Mouse (Mus musculus): ENCODE results near the gene Prune2. TPM values are rescaled to one million over a fixed set of nuclear protein-coding genes. Genes with fewer than 3 reads are reported as not detected.

Prune2 gene
- polyA plus RNA-seq, 1 experiment from 2014 or later: 0.73 TPM

DNA sequence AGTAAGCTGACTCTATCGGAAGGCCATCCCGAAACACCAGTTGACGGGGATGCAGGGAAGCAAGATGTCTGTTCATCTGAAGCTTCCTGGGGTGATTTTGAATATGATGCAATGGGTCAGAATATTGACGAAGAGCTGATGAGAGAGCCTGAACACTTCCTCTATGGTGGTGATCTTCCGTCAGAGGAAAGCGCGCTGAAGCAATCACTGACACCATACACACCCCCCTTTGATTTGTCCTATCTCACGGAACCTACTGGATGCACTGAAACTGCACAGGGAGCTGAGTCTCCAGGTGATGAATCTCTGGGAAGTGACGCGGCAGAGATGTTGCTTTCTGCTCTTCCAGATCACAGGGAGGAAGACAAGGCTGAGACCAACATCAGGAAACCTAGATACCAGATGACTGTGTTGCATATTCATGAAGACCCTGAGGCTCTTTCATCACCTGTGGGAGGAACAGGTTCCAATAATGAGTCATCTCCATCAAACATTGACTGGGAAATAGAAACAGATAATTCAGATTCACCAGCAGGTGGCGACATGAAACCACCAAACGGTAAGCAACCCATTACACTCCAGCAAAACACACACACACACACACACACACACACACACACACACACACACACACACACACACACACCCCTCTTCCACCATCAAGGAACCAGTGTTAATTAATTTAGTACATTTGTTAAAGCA is 168.3 kb downstream of the Prune2 start:
- ATAC-seq: no peak
- Histone ChIP-seq H3K27me3 (replicated peaks; ENCODE audit: insufficient read depth, low read length) (no peaks in the 10 kb centered on the region), H3K9ac (replicated peaks; ENCODE audit: low read depth) (no peak overlapping the region), H3K4me2 (replicated peaks; ENCODE audit: low read depth, low read length) (no peak overlapping the region), H3K36me3 (ENCODE audit: insufficient read depth, low read length) (no peaks in the 10 kb centered on the region), H3K9me3 (ENCODE audit: low read length) (no peaks in the 10 kb centered on the region), H3K27ac (ENCODE audit: low read length) (no peak overlapping the region), H3K4me1 (ENCODE audit: insufficient read depth, low read depth, low read length) (no peaks in the 10 kb centered on the region), H3K4me3 (ENCODE audit: low read depth, low read length) (no peak overlapping the region)
- DNase-seq (ENCODE audit: low spot score): peak; percentile 68
- TF ChIP-seq CTCF (IDR thresholded peaks at IDR 0.05): peak; percentile 75
- no peak for TF ChIP-seq EP300 (IDR thresholded peaks at IDR 0.05)
- 64% methylated on average over 12 of the region's 12 CpGs for WGBS

DNA sequence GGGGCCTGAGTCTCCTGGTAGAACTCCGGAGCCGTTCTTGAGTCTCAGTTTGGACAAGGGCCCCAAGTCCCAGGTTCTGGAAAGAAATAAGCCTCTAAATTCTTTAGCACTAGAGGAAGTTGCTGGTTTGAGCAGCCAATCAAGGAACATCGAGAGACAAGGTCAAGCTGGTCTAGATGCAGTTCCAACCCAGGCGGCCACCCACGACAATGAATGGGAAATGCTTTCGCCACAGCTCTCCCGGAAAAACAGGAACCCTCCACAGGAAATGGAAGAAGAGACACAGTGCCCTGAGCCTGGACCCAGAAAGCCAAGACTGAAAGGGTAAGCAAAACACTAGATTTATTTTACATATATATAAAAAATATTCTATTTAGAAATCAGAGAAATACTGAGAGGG is 169.5 kb downstream of the Prune2 start:
- no peaks in the 10 kb centered on the region for H3K4me1 ChIP-seq (ENCODE audit: insufficient read depth, low read depth, low read length)
- WGBS: 77% methylated on average over 7 of the region's 7 CpGs
- H3K27ac ChIP-seq (ENCODE audit: low read length): no peak overlapping the region
- ATAC-seq: no peak
- H3K27me3 ChIP-seq (replicated peaks; ENCODE audit: insufficient read depth, low read length): no peaks in the 10 kb centered on the region
- no peak for TF ChIP-seq EP300 (IDR thresholded peaks at IDR 0.05)
- TF ChIP-seq CTCF (IDR thresholded peaks at IDR 0.05): no peak
- no peaks in the 10 kb centered on the region for H3K9me3 ChIP-seq (ENCODE audit: low read length)
- no peaks in the 10 kb centered on the region for H3K36me3 ChIP-seq (ENCODE audit: insufficient read depth, low read length)
- no peak overlapping the region for H3K4me3 ChIP-seq (ENCODE audit: low read depth, low read length)
- H3K4me2 ChIP-seq (replicated peaks; ENCODE audit: low read depth, low read length): no peak overlapping the region
- H3K9ac ChIP-seq (replicated peaks; ENCODE audit: low read depth): no peak overlapping the region
- peak; percentile 7 for DNase-seq (ENCODE audit: low spot score)

DNA sequence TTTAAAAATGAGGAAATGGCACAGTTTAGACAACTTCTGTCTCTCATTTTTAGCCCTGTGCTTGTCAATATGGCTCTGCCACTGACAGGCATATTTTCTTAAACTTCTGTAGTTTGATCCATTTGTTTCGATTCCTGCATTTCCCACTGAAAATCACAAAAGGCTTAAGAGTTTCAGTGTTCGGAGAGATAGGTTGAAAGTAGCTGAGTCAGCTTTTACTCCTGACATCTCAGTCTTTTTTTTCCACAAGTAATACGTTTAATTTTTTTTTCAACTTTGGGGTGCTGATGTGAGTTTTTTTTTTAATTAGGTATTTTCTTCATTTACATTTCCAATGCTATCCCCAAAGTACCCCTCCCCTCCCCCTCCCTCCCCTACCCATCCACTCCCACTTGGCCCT is 174.6 kb downstream of the Prune2 start:
- H3K27ac ChIP-seq (ENCODE audit: low read length): no peak overlapping the region
- no peak overlapping the region for H3K4me2 ChIP-seq (replicated peaks; ENCODE audit: low read depth, low read length)
- TF ChIP-seq EP300 (IDR thresholded peaks at IDR 0.05): no peak
- TF ChIP-seq CTCF (IDR thresholded peaks at IDR 0.05): no peak
- H3K4me3 ChIP-seq (ENCODE audit: low read depth, low read length): no peak overlapping the region
- no peak for DNase-seq (ENCODE audit: low spot score)
- H3K4me1 ChIP-seq (ENCODE audit: insufficient read depth, low read depth, low read length): no peaks in the 10 kb centered on the region
- no peaks in the 10 kb centered on the region for H3K27me3 ChIP-seq (replicated peaks; ENCODE audit: insufficient read depth, low read length)
- H3K9ac ChIP-seq (replicated peaks; ENCODE audit: low read depth): no peak overlapping the region
- H3K36me3 ChIP-seq (ENCODE audit: insufficient read depth, low read length): no peaks in the 10 kb centered on the region
- no peaks in the 10 kb centered on the region for H3K9me3 ChIP-seq (ENCODE audit: low read length)
- ATAC-seq: no peak
- WGBS: 76% methylated on average over 3 of the region's 3 CpGs

DNA sequence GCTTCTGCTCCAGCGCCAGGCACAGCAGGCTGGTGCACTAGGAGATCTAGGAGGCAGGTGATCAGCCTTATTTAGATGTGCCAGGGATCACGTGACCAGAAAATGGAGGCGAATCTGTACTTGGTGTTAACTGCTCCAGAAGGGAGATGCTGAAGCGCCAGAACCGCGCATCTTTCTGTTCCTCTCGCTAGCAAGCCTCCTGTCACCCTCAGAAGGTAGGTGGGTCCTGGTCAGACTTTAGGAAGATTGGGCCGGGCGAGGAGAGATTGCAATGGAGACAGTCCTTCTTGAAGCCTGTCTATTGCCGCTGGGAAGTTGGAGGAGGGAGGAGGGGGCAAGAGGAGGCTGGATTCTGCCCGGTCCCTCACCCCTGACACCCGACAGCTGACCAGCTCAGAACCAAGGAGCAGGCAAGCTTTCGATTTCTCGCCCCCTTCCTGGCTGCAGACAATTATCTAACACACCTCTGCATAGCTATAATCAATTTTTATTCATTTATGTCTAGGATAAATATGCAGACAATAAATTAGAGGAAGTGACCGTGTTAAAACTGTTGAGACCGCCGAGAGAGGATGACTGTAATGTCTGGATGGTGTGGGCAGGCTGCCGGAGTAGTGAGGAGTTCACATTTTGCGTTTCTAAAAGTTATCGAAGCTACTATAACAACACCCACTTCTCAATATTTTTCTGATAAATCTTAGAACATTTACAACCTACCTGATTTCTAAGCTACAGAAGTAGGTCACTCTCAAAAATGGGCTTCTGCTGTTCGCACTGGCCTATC is 181.0 kb downstream of the Prune2 start:
- 9% methylated on average over 21 of the region's 21 CpGs for WGBS
- H3K36me3 ChIP-seq (ENCODE audit: insufficient read depth, low read length): no peaks in the 10 kb centered on the region
- H3K4me3 ChIP-seq (ENCODE audit: low read depth, low read length): peak overlapping the region; percentile 25
- DNase-seq (ENCODE audit: low spot score) (peak; percentile 36), ATAC-seq (no peak)
- no peaks in the 10 kb centered on the region for H3K27me3 ChIP-seq (replicated peaks; ENCODE audit: insufficient read depth, low read length)
- no peaks in the 10 kb centered on the region for H3K9me3 ChIP-seq (ENCODE audit: low read length)
- peak overlapping the region; percentile 50 for H3K4me2 ChIP-seq (replicated peaks; ENCODE audit: low read depth, low read length)
- no peak overlapping the region for H3K27ac ChIP-seq (ENCODE audit: low read length)
- no peaks in the 10 kb centered on the region for H3K4me1 ChIP-seq (ENCODE audit: insufficient read depth, low read depth, low read length)
- no peak overlapping the region for H3K9ac ChIP-seq (replicated peaks; ENCODE audit: low read depth)
- TF ChIP-seq EP300 (IDR thresholded peaks at IDR 0.05) (no peak), CTCF (IDR thresholded peaks at IDR 0.05) (no peak)

DNA sequence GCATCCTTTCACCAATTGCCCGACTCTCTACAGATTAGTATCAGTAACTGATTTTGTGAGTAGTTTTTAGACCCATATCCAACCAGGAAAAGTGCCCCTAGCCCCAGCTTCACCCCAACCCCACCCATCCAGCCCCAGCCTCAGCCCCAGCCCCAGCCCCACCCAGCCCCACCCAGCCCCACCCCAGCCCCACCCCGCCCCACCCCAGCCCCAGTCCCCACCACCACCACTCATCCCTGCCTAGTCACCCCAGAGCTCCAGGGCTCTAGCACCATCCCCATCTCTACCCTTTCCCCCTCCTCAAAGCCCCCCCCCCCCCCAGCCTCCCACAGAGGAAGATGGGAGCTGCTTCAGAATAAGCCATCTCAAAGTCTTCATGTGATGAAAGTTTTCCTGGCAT is 181.7 kb downstream of the Prune2 start:
- H3K9ac ChIP-seq (replicated peaks; ENCODE audit: low read depth): no peak overlapping the region
- no peak overlapping the region for H3K4me3 ChIP-seq (ENCODE audit: low read depth, low read length)
- WGBS: 42% methylated on average over 2 of the region's 2 CpGs

DNA sequence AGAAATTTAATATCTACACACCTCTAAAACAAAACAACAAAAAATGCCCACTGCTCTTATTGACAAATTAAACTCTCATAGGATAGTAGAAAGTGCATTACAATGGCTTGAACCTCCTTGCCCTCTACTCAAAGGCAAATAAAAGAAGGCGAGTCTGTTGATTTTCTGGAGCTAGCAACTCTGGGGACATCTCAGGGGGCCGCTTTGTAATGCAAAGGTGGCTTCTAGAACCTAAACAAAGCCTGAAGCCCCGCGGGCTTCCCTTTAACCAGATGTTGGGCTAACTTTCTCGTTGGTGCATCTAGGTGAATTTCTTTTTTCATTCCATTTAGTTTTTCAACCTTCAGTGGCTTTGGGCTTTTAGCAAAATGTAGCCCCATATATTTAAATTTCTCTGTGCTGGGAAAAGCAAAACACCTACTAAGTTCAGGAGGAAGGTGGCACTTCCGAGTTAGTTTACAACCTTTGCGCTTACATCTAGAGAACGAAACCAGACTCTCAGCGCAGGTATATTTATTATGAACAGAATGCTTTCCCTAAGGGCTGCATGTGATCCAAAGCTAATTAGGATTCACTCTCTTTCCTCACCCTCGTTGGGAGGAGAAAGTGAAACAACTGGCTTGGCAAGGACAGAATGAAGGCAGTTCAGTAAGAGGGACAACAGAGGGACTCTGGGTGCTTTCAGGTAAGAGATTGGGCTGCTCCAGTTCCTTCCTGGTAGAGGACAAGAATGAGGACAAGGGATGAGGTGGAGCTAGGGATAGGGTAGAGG is 182.4 kb downstream of the Prune2 start:
- Histone ChIP-seq H3K4me3 (ENCODE audit: low read depth, low read length) (no peak overlapping the region), H3K9me3 (ENCODE audit: low read length) (no peaks in the 10 kb centered on the region), H3K4me1 (ENCODE audit: insufficient read depth, low read depth, low read length) (no peaks in the 10 kb centered on the region), H3K4me2 (replicated peaks; ENCODE audit: low read depth, low read length) (no peak overlapping the region), H3K9ac (replicated peaks; ENCODE audit: low read depth) (no peak overlapping the region), H3K27ac (ENCODE audit: low read length) (no peak overlapping the region), H3K36me3 (ENCODE audit: insufficient read depth, low read length) (no peaks in the 10 kb centered on the region), H3K27me3 (replicated peaks; ENCODE audit: insufficient read depth, low read length) (no peaks in the 10 kb centered on the region)
- ATAC-seq (no peak), DNase-seq (ENCODE audit: low spot score) (no peak)
- no peak for TF ChIP-seq CTCF (IDR thresholded peaks at IDR 0.05)
- no peak for TF ChIP-seq EP300 (IDR thresholded peaks at IDR 0.05)
- WGBS: 23% methylated on average over 10 of the region's 10 CpGs

More for the DNA sequence above, 181.7 kb downstream of the Prune2 start:
- DNase-seq (ENCODE audit: low spot score) (no peak), ATAC-seq (no peak)
- H3K27ac ChIP-seq (ENCODE audit: low read length): no peak overlapping the region
- H3K4me1 ChIP-seq (ENCODE audit: insufficient read depth, low read depth, low read length): no peaks in the 10 kb centered on the region
- no peaks in the 10 kb centered on the region for H3K27me3 ChIP-seq (replicated peaks; ENCODE audit: insufficient read depth, low read length)
- no peaks in the 10 kb centered on the region for H3K9me3 ChIP-seq (ENCODE audit: low read length)
- no peak for TF ChIP-seq CTCF (IDR thresholded peaks at IDR 0.05)
- no peak for TF ChIP-seq EP300 (IDR thresholded peaks at IDR 0.05)
- H3K4me2 ChIP-seq (replicated peaks; ENCODE audit: low read depth, low read length): no peak overlapping the region
- H3K36me3 ChIP-seq (ENCODE audit: insufficient read depth, low read length): no peaks in the 10 kb centered on the region
